Mouse (Mus musculus): ENCODE results near the gene Ano6. TPM values are rescaled to one million over a fixed set of nuclear protein-coding genes. Genes with fewer than 3 reads are reported as not detected.

Gene Ano6
- total and polyA plus RNA-seq, 3 experiments: 0.01 to 0.49 TPM; not detected in 1

GRCm38 (mm10) chr15:95974021-95974597 lies 183.5 kb downstream of the Ano6 start:
- Histone ChIP-seq H3K9me3 (replicated peaks) (peaks cover 57% of the 10 kb centered on the region), H3K4me3 (ENCODE audit: low read depth, low read length) (no peak overlapping the region), H3K27me3 (ENCODE audit: insufficient read depth, low read length) (no peaks in the 10 kb centered on the region), H3K4me1 (ENCODE audit: insufficient read depth, low read depth, low read length) (no peaks in the 10 kb centered on the region), H3K36me3 (replicated peaks) (no peaks in the 10 kb centered on the region)
- TF ChIP-seq POLR2AphosphoS5 (IDR thresholded peaks at IDR 0.05; ENCODE audit: insufficient replicate concordance, low read depth, low read length): no peak
- ATAC-seq (ENCODE audit: extremely low read depth, insufficient number of reproducible peaks, low FRiP score, poor library complexity, severe bottlenecking) (no peak), DNase-seq (ENCODE audit: low spot score) (no peak)

- no peak for DNase-seq (ENCODE audit: low spot score)
- Histone ChIP-seq H3K4me3 (ENCODE audit: low read depth, low read length) (no peak overlapping the region), H3K4me1 (ENCODE audit: insufficient read depth, low read depth, low read length) (no peaks in the 10 kb centered on the region), H3K27me3 (ENCODE audit: insufficient read depth, low read length) (no peaks in the 10 kb centered on the region), H3K9me3 (replicated peaks) (peaks cover 58% of the 10 kb centered on the region), H3K36me3 (replicated peaks) (no peaks in the 10 kb centered on the region)
- no peak for ATAC-seq (ENCODE audit: extremely low read depth, insufficient number of reproducible peaks, low FRiP score, poor library complexity, severe bottlenecking)
- TF ChIP-seq CTCF (IDR thresholded peaks at IDR 0.05; ENCODE audit: low read depth, low read length): no peak
- no peak for TF ChIP-seq GATA1 (IDR thresholded peaks at IDR 0.05; ENCODE audit: borderline replicate concordance, low read length)
- no peak for TF ChIP-seq TAL1 (conservative IDR thresholded peaks at IDR 0.05; ENCODE audit: low read depth, low read length)
- no peak for TF ChIP-seq GATA2 (IDR thresholded peaks at IDR 0.05; ENCODE audit: borderline replicate concordance, low read depth, low read length)
- no peak for TF ChIP-seq POLR2AphosphoS5 (IDR thresholded peaks at IDR 0.05; ENCODE audit: insufficient replicate concordance, low read depth, low read length)
These were observed 185.7 kb downstream of the Ano6 start for GRCm38 (mm10) chr15:95976156-95976876.

GRCm38 (mm10) chr15:95977169-95977938 lies 186.7 kb downstream of the Ano6 start:
- no peak overlapping the region for H3K4me3 ChIP-seq (ENCODE audit: low read depth, low read length)
- no peaks in the 10 kb centered on the region for H3K4me1 ChIP-seq (ENCODE audit: insufficient read depth, low read depth, low read length)
- DNase-seq (ENCODE audit: low spot score): no peak
- no peaks in the 10 kb centered on the region for H3K27me3 ChIP-seq (ENCODE audit: insufficient read depth, low read length)
- no peak for TF ChIP-seq GATA2 (IDR thresholded peaks at IDR 0.05; ENCODE audit: borderline replicate concordance, low read depth, low read length)
- TF ChIP-seq GATA1 (IDR thresholded peaks at IDR 0.05; ENCODE audit: borderline replicate concordance, low read length): no peak
- no peak for TF ChIP-seq CTCF (IDR thresholded peaks at IDR 0.05; ENCODE audit: low read depth, low read length)
- no peak for TF ChIP-seq POLR2AphosphoS5 (IDR thresholded peaks at IDR 0.05; ENCODE audit: insufficient replicate concordance, low read depth, low read length)
- TF ChIP-seq TAL1 (conservative IDR thresholded peaks at IDR 0.05; ENCODE audit: low read depth, low read length): no peak
- no peak for ATAC-seq (ENCODE audit: extremely low read depth, insufficient number of reproducible peaks, low FRiP score, poor library complexity, severe bottlenecking)
- peaks cover 60% of the 10 kb centered on the region for H3K9me3 ChIP-seq (replicated peaks)
- H3K36me3 ChIP-seq (replicated peaks): no peaks in the 10 kb centered on the region

- ATAC-seq (ENCODE audit: extremely low read depth, insufficient number of reproducible peaks, low FRiP score, poor library complexity, severe bottlenecking) (no peak), DNase-seq (ENCODE audit: low spot score) (no peak)
- no peaks in the 10 kb centered on the region for H3K36me3 ChIP-seq (replicated peaks)
- peaks cover 57% of the 10 kb centered on the region for H3K9me3 ChIP-seq (replicated peaks)
- TF ChIP-seq GATA2 (IDR thresholded peaks at IDR 0.05; ENCODE audit: borderline replicate concordance, low read depth, low read length) (no peak), TAL1 (conservative IDR thresholded peaks at IDR 0.05; ENCODE audit: low read depth, low read length) (no peak), POLR2AphosphoS5 (IDR thresholded peaks at IDR 0.05; ENCODE audit: insufficient replicate concordance, low read depth, low read length) (no peak), CTCF (IDR thresholded peaks at IDR 0.05; ENCODE audit: low read depth, low read length) (no peak), GATA1 (IDR thresholded peaks at IDR 0.05; ENCODE audit: borderline replicate concordance, low read length) (no peak)
- H3K27me3 ChIP-seq (ENCODE audit: insufficient read depth, low read length): no peaks in the 10 kb centered on the region
- no peak overlapping the region for H3K4me3 ChIP-seq (ENCODE audit: low read depth, low read length)
- no peaks in the 10 kb centered on the region for H3K4me1 ChIP-seq (ENCODE audit: insufficient read depth, low read depth, low read length)
These were observed 187.3 kb downstream of the Ano6 start for GRCm38 (mm10) chr15:95977939-95978252.

GRCm38 (mm10) chr15:95980641-95981040 lies 190.0 kb downstream of the Ano6 start:
- Histone ChIP-seq H3K27me3 (ENCODE audit: insufficient read depth, low read length) (no peaks in the 10 kb centered on the region), H3K4me3 (ENCODE audit: low read depth, low read length) (no peak overlapping the region), H3K9me3 (replicated peaks) (peaks cover 45% of the 10 kb centered on the region), H3K36me3 (replicated peaks) (no peaks in the 10 kb centered on the region), H3K4me1 (ENCODE audit: insufficient read depth, low read depth, low read length) (no peaks in the 10 kb centered on the region)
- ATAC-seq (ENCODE audit: extremely low read depth, insufficient number of reproducible peaks, low FRiP score, poor library complexity, severe bottlenecking) (no peak), DNase-seq (ENCODE audit: low spot score) (no peak)
- TF ChIP-seq POLR2AphosphoS5 (IDR thresholded peaks at IDR 0.05; ENCODE audit: insufficient replicate concordance, low read depth, low read length) (no peak), GATA1 (IDR thresholded peaks at IDR 0.05; ENCODE audit: borderline replicate concordance, low read length) (no peak), TAL1 (conservative IDR thresholded peaks at IDR 0.05; ENCODE audit: low read depth, low read length) (no peak), CTCF (IDR thresholded peaks at IDR 0.05; ENCODE audit: low read depth, low read length) (no peak), GATA2 (IDR thresholded peaks at IDR 0.05; ENCODE audit: borderline replicate concordance, low read depth, low read length) (no peak)

GRCm38 (mm10) chr15:95987916-95988315 lies 197.3 kb downstream of the Ano6 start:
- Histone ChIP-seq H3K4me3 (ENCODE audit: low read depth, low read length) (no peak overlapping the region), H3K27me3 (ENCODE audit: insufficient read depth, low read length) (no peaks in the 10 kb centered on the region), H3K9me3 (replicated peaks) (peaks cover 10% of the 10 kb centered on the region), H3K4me1 (ENCODE audit: insufficient read depth, low read depth, low read length) (no peaks in the 10 kb centered on the region), H3K36me3 (replicated peaks) (no peaks in the 10 kb centered on the region)
- DNase-seq (ENCODE audit: low spot score) (no peak), ATAC-seq (ENCODE audit: extremely low read depth, insufficient number of reproducible peaks, low FRiP score, poor library complexity, severe bottlenecking) (no peak)
- TF ChIP-seq GATA1 (IDR thresholded peaks at IDR 0.05; ENCODE audit: borderline replicate concordance, low read length) (no peak), POLR2AphosphoS5 (IDR thresholded peaks at IDR 0.05; ENCODE audit: insufficient replicate concordance, low read depth, low read length) (no peak), CTCF (IDR thresholded peaks at IDR 0.05; ENCODE audit: low read depth, low read length) (no peak), TAL1 (conservative IDR thresholded peaks at IDR 0.05; ENCODE audit: low read depth, low read length) (no peak), GATA2 (IDR thresholded peaks at IDR 0.05; ENCODE audit: borderline replicate concordance, low read depth, low read length) (no peak)
